Mouse (Mus musculus): Measurements from ENCODE around the gene Rab3gap2. TPM values are rescaled to one million over a fixed set of nuclear protein-coding genes. Genes with fewer than 3 reads are reported as not detected.
"Not testable (repeated sequence)": the region's sequence is repeated elsewhere in the genome, so short reads cannot be mapped to it uniquely, and the experiment has no call there.

Rab3gap2 gene
- total RNA-seq, 2 experiments from 2014 or later = 60.0 to 65.3 TPM

DNA sequence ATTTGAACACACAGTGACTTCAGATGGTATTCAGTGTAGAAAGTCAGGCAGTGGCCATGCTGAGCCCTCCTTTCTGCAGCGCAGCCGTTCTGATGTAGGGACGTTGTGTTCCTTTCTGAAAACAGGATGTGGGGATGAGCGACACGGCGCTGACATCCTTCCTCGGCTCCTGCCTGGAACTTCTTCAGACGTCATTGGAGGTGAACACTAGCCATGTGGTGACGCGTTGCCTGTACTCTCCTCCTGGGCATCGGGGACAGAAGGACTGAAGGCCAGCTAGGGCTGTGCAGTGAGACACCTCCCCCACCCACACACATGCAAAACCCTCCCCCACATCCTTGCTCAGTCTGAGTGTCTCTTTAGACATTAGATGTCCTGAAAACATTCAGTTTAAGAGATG is 73.1 kb downstream of the Rab3gap2 start:
- no peak for DNase-seq (ENCODE audit: extremely low spot score in 1 of 2, low spot score in 1 of 2)

GRCm38 (mm10) chr1:185279288-185279687 is 75.4 kb downstream of the Rab3gap2 start:
- no peak for DNase-seq (ENCODE audit: extremely low spot score in 1 of 2, low spot score in 1 of 2)

DNA sequence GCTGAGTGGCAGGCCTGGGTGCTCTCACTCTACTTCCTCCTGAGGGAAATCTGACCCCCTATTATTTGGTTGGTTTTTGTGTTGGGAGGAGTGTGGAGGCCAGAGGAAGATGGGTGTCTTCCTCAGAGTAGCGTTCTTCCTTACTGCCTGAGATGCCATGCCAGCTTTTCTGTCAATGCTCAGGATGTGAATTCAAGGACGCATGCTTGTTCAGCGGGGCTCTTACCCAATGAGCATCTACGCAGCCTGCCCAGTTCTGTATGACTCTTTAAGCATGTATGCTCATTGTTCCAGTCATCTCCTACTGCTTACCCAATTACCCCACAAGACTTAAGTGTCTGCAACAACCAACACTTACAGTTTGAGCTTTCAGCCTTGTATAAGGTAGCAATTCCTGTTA is 76.7 kb downstream of the Rab3gap2 start:
- DNase-seq (ENCODE audit: extremely low spot score in 1 of 2, low spot score in 1 of 2) = no peak

DNA sequence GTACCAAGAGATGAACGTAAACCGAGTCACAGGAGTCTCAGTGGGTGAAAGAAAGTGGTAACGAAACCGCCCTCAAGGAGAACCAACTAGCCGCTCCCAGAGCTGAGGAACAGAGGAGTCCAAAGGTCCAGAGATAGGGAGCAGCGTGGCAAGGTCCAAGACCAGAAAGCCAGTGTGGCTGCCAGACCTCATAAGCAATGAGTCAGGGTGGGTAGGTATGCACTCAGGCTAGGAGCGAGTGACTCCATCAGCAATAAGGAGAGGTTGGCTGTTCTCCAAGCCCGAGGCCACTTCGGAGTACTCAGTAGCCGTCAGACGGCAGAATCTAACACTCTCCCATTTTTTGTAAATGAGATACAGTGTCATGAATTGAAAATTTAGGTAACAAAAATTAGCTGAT is 78.9 kb downstream of the Rab3gap2 start:
- no peak for DNase-seq (ENCODE audit: extremely low spot score in 1 of 2, low spot score in 1 of 2)

- no peak for DNase-seq (ENCODE audit: extremely low spot score in 1 of 2, low spot score in 1 of 2)
Measured at GRCm38 (mm10) chr1:185283247-185283646, 79.3 kb downstream of the Rab3gap2 start.

DNA sequence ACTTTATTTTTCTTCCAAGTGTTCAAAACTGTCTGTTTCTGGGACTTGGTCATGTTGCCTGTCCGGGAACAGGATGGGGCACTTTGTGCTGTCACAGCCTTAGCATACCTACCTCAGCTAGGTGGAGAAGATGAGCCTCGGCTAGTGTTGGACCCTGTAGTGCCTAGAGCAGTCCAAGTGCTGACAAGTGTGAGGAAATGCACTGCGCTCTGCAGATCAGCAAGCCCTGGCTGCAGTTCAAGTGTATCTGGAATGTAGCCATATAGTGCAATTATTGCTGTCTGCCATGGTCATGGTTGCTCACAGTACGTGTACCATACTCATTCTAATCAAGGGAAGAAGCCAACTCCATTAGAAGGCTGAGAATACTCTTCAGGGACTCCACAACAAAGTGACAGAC is 80.8 kb downstream of the Rab3gap2 start:
- DNase-seq (ENCODE audit: extremely low spot score in 1 of 2, low spot score in 1 of 2) = peak in 1 of 2 experiments; percentile 36

DNA sequence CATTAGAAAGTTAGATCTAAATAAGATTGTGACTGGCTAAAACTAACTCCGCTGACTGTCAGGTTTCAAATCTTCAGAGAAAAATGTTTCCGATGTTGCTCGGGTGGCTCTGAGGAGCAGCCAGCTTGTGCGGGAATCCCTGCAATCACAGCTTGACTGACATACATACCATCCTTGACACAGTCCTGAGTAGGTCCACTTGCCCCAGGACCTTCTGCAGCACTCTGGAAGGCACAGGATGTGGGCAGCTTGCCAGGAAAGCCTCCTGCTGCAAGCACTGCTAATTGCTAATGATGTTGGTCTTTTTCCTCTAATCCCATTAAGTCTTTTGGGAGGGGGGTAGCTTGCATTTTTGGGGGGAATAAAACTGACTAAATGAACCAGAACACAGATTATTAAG is 81.3 kb downstream of the Rab3gap2 start:
- peak in 1 of 2 experiments; percentile 51 for DNase-seq (ENCODE audit: extremely low spot score in 1 of 2, low spot score in 1 of 2)

DNA sequence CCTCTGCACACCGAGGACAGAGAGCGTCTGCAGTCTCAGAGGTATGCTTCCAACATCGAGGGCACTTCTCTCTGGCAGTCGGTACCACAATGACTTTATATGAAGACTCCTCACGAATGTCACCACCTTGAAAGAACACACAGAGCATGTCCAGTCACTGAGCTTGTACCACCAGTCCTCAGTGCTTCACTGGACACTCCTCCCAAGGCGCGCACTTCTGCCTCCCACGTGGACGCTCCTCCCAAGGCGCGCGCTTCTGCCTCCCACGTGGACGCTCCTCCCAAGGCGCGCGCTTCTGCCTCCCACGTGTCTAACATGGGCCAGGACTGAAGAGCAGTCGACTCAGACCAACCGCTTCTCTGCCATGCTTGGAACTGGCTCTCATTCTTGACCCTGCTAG is 83.1 kb downstream of the Rab3gap2 start:
- no peak for DNase-seq (ENCODE audit: extremely low spot score in 1 of 2, low spot score in 1 of 2)

GRCm38 (mm10) chr1:185289231-185289630 is 85.3 kb downstream of the Rab3gap2 start:
- no peak for DNase-seq (ENCODE audit: extremely low spot score in 1 of 2, low spot score in 1 of 2)

DNA sequence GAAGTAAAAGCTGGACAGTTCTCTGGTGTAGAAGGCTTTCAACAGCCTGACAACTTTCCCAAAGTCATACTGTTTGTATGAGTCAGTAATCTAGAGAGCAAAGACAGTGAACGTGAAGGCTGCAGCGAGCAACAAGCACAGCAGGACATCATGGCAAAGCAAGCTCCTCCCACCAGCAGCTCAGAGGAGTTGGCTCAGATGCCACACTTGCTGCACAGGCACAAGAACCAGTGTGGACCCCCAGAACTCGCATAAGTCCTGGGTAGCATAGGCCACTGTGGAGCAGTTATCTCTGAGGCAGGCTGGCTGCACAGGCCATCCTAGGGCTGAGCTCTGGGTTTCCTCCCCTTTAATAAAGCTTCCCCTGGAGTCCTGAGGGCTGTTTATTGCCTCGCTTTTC is 87.4 kb downstream of the Rab3gap2 start:
- DNase-seq (ENCODE audit: extremely low spot score in 1 of 2, low spot score in 1 of 2) = no peak

DNA sequence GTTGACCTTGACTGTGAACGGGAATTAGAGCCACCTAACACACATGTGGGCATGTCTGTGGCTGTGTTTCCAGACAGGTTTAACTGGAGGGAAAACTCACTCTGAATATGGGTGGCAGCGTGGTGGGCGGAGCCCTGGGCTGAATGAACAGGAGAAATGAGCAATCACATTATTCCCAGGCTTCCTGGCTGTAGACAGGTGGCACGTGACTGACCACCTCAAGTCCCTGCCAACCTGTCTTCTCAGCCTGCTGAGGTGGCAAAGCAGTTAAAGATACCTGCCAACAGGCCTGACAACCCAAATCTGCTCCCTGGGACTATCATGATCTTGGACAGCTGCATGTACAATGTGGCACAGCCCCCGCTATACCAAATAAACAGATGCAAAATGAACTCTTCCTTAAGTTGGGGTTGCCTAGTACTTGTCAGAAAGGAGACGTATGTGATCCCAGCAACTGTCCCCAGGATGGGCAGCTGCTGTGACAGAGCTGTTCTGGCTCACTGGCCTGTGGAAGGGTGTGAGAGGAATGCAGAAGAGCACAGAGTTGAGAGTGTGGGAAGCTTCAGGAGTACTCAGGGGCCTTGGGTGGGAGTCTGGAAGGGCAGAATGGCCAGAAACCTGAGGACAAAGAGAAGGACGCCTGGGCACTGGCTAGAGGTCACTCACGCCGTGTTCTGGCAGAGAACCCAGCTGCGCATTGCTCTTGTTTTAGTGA is 88.9 kb downstream of the Rab3gap2 start:
- no peak for DNase-seq (ENCODE audit: extremely low spot score in 1 of 2, low spot score in 1 of 2)

GRCm38 (mm10) chr1:185296850-185297249 is 92.9 kb downstream of the Rab3gap2 start:
- DNase-seq (ENCODE audit: extremely low spot score in 1 of 2, low spot score in 1 of 2) = no peak

DNA sequence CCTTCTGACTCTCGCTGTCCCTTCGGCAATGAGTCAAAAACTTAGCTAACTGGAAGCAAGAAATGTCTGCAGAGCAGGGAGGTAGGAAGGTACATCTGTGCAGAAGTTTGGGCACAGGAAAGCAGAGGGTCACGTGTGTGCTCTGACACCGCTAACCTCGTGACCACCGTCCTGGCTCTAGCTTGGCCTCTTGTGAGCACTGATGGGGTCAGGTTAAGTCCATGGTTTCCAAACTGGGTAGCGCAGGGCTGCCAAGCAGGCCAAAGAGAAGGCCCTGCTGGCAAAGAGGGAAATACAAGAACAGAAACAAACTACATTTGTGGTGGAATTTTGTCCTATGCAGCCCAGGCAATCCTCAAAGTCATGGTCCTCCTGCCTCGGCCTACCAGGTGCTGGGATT is 94.6 kb downstream of the Rab3gap2 start:
- DNase-seq (ENCODE audit: extremely low spot score in 1 of 2, low spot score in 1 of 2) = no peak

DNA sequence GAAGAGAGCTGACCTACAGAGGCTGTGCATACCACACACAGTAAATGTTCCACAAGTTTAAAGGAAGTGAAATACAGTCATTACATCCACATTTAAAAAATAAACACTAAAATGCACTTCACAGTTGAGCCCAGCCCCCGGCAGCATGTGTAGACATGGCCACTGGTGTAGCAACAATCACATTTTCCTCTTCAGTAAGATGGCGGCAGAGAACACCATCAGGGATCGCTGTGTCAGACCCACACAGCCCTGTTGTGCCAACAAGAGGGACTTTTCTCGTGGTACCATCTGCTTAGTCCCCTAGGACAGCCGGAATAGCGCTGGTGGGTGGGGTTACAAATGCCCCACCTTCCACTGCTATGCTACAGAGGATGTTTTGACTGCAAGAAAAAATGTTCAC is 98.9 kb downstream of the Rab3gap2 start:
- no peak for DNase-seq (ENCODE audit: extremely low spot score in 1 of 2, low spot score in 1 of 2)

DNA sequence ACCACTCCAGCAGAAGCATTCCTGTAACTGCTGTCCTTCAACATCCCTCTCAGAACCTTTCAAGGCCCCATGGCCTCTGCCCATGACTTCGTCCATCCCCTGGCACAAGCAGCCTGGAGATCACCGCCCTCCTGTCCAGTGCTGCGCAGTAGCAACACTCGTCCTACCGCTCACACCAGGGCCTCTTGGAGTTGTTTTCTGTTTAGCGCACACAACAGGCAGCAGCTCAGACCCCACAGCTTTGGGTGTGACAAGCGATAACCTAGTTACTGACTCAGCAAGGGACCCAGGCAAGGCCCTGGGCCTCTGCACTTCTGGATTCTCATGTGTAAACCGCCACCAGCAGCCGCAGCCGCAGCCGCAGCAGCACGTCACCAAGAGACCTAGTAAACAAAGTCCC is 102.9 kb downstream of the Rab3gap2 start:
- no peak for DNase-seq (ENCODE audit: extremely low spot score in 1 of 2, low spot score in 1 of 2)

GRCm38 (mm10) chr1:185307645-185308044 is 103.7 kb downstream of the Rab3gap2 start:
- no peak for DNase-seq (ENCODE audit: extremely low spot score in 1 of 2, low spot score in 1 of 2)

- DNase-seq (ENCODE audit: extremely low spot score in 1 of 2, low spot score in 1 of 2) = no peak
Measured at GRCm38 (mm10) chr1:185308334-185308733, 104.4 kb downstream of the Rab3gap2 start.

- no peak for DNase-seq (ENCODE audit: extremely low spot score in 1 of 2, low spot score in 1 of 2)
Measured at GRCm38 (mm10) chr1:185308908-185309307, 105.0 kb downstream of the Rab3gap2 start.

GRCm38 (mm10) chr1:185311949-185312348 is 108.0 kb downstream of the Rab3gap2 start:
- DNase-seq (ENCODE audit: extremely low spot score in 1 of 2, low spot score in 1 of 2) = no peak

GRCm38 (mm10) chr1:185314546-185314945 is 110.6 kb downstream of the Rab3gap2 start:
- DNase-seq (ENCODE audit: extremely low spot score in 1 of 2, low spot score in 1 of 2) = no peak

DNA sequence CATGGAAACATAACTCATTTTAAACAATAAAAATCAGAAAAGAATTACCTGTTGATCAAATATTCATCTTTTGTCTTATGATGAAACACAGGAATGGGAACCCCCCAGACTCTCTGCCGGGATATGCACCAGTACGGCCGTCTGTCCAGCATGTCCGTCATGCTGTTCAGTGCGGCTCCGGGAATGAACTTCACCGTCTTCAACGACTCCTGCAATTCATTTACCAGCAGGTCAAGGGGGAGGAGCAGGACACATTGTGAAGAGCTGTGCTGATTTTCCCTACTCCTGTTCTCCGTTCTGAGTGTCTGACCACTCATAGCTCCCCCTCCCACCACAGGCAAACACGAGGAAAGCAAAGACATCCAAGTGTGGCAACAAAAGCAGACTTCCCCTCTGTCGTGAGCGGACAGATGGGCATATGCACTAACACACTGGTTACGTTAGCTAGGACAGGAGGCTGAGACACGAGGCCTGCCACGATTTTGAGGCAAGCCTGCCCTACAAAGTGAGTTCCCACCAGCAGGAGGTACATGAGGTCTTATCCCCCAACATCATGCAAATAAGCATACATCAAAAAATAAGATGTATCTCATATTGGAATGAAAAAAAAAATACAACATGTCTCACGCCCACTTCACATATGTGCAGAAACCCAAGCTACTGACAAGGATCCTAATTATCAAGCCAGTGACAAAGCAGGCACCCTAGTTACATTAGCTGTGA is 112.1 kb downstream of the Rab3gap2 start:
- no peak for DNase-seq (ENCODE audit: extremely low spot score in 1 of 2, low spot score in 1 of 2)

DNA sequence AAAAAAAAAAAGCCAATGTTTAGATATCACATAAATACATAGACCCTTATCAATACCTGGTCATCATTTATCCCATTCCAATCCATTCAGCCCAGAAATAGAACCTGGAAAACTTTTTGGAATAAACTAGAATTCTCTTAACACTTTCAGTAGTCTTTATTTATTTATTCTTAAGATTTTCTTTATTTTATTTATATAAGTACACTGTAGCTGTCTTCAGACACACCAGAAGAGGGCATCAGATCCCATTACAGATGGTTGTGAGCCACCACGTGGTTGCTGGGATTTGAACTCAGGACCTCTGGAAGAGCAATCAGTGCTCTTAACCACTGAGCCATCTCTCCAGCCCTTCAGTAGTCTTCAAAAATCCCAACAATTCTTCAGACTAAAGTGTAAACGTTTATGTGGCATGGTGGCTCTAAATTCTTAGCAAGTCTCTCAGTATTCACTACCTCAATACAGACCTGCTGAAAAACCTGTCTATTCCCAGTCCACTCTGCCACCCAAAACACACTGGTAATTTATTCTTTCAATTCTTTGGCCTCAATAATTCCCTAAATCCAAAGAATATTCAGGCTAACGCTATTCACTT is 123.9 kb downstream of the Rab3gap2 start:
- DNase-seq (ENCODE audit: extremely low spot score in 1 of 2, low spot score in 1 of 2) = not testable (repeated sequence)
